Mouse (Mus musculus): ENCODE measurements around the gene Rab42. TPM values are rescaled to one million over a fixed set of nuclear protein-coding genes. Genes with fewer than 3 reads are reported as not detected.
"Not testable (repeated sequence)": the region's sequence is repeated elsewhere in the genome, so short reads cannot be mapped to it uniquely, and the experiment has no call there.

The Rab42 gene
- polyA plus RNA-seq, 1 experiment = 2.0 TPM

GRCm38 (mm10) chr4:132306004-132306403 lies 2.8 kb upstream of the Rab42 start:
- no peak for DNase-seq
- 63% methylated on average over 6 of the region's 6 CpGs for WGBS
- Histone ChIP-seq H3K4me1 (ENCODE audit: control insufficient read depth, insufficient read depth, low read length) (peaks cover 2% of the 10 kb centered on the region; the same call in 1 of the 2 replicates), H3K4me3 (replicated peaks; ENCODE audit: extremely low read depth, low read depth, low read length) (no peak overlapping the region)
- TF ChIP-seq POLR2A (IDR thresholded peaks at IDR 0.05; ENCODE audit: borderline replicate concordance, extremely low read depth, low read depth, low read length) = no peak
- TF ChIP-seq CTCF (IDR thresholded peaks at IDR 0.05; ENCODE audit: insufficient read depth, low read length) = no peak

- TF ChIP-seq CTCF (IDR thresholded peaks at IDR 0.05; ENCODE audit: insufficient read depth, low read length) = no peak
- no peak for TF ChIP-seq POLR2A (IDR thresholded peaks at IDR 0.05; ENCODE audit: borderline replicate concordance, extremely low read depth, low read depth, low read length)
- 73% methylated on average over 8 of the region's 8 CpGs for WGBS
- DNase-seq = no peak
- H3K4me3 ChIP-seq (replicated peaks; ENCODE audit: extremely low read depth, low read depth, low read length) = no peak overlapping the region
- peaks cover 2% of the 10 kb centered on the region; the same call in 1 of the 2 replicates for H3K4me1 ChIP-seq (ENCODE audit: control insufficient read depth, insufficient read depth, low read length)
These were observed 2.1 kb upstream of the Rab42 start for GRCm38 (mm10) chr4:132305276-132305675.

GRCm38 (mm10) chr4:132303484-132303883 lies 299 bp upstream of the Rab42 start:
- H3K4me1 ChIP-seq (ENCODE audit: control insufficient read depth, insufficient read depth, low read length); H3K4me3 ChIP-seq (replicated peaks; ENCODE audit: extremely low read depth, low read depth, low read length); DNase-seq: not testable (repeated sequence)
- 44% methylated on average over 6 of the region's 6 CpGs for WGBS

- WGBS = 62% methylated on average over 16 of the region's 16 CpGs
- TF ChIP-seq CTCF (IDR thresholded peaks at IDR 0.05; ENCODE audit: insufficient read depth, low read length) = no peak
- no peak for TF ChIP-seq POLR2A (IDR thresholded peaks at IDR 0.05; ENCODE audit: borderline replicate concordance, extremely low read depth, low read depth, low read length)
These were observed 933 bp downstream of the Rab42 start for GRCm38 (mm10) chr4:132301965-132302938.

GRCm38 (mm10) chr4:132301486-132301885 lies 1.7 kb downstream of the Rab42 start:
- no peak for DNase-seq
- WGBS = 74% methylated on average over 6 of the region's 6 CpGs
- Histone ChIP-seq H3K4me3 (replicated peaks; ENCODE audit: extremely low read depth, low read depth, low read length) (no peak overlapping the region), H3K4me1 (ENCODE audit: control insufficient read depth, insufficient read depth, low read length) (no peaks in the 10 kb centered on the region)
- no peak for TF ChIP-seq POLR2A (IDR thresholded peaks at IDR 0.05; ENCODE audit: borderline replicate concordance, extremely low read depth, low read depth, low read length)
- TF ChIP-seq CTCF (IDR thresholded peaks at IDR 0.05; ENCODE audit: insufficient read depth, low read length) = no peak

More at GRCm38 (mm10) chr4:132301965-132302938, 933 bp downstream of the Rab42 start:
- no peaks in the 10 kb centered on the region for H3K4me1 ChIP-seq (ENCODE audit: control insufficient read depth, insufficient read depth, low read length)
- no peak for DNase-seq
- H3K4me3 ChIP-seq (replicated peaks; ENCODE audit: extremely low read depth, low read depth, low read length) = no peak overlapping the region

- no peak for TF ChIP-seq CTCF (IDR thresholded peaks at IDR 0.05; ENCODE audit: insufficient read depth, low read length)
- H3K4me3 ChIP-seq (replicated peaks; ENCODE audit: extremely low read depth, low read depth, low read length) = no peak overlapping the region
- no peaks in the 10 kb centered on the region for H3K4me1 ChIP-seq (ENCODE audit: control insufficient read depth, insufficient read depth, low read length)
- 86% methylated on average over 1 of the region's 1 CpGs for WGBS
- DNase-seq = no peak
These were observed 3.3 kb downstream of the Rab42 start for GRCm38 (mm10) chr4:132299849-132300248.

GRCm38 (mm10) chr4:132295696-132296390 lies 7.3 kb downstream of the Rab42 start:
- WGBS = 51% methylated on average over 8 of the region's 8 CpGs
- no peak for DNase-seq
- TF ChIP-seq CTCF (IDR thresholded peaks at IDR 0.05; ENCODE audit: insufficient read depth, low read length) (peak; percentile 34; the same call in 1 of the 2 replicates), POLR2A (IDR thresholded peaks at IDR 0.05; ENCODE audit: borderline replicate concordance, extremely low read depth, low read depth, low read length) (no peak)
- H3K4me3 ChIP-seq (replicated peaks; ENCODE audit: extremely low read depth, low read depth, low read length) = no peak overlapping the region
- no peaks in the 10 kb centered on the region for H3K4me1 ChIP-seq (ENCODE audit: control insufficient read depth, insufficient read depth, low read length)

GRCm38 (mm10) chr4:132293682-132294240 lies 9.4 kb downstream of the Rab42 start:
- TF ChIP-seq POLR2A (IDR thresholded peaks at IDR 0.05; ENCODE audit: borderline replicate concordance, extremely low read depth, low read depth, low read length) = no peak
- TF ChIP-seq CTCF (IDR thresholded peaks at IDR 0.05; ENCODE audit: insufficient read depth, low read length) = no peak
- Histone ChIP-seq H3K4me3 (replicated peaks; ENCODE audit: extremely low read depth, low read depth, low read length) (no peak overlapping the region), H3K4me1 (ENCODE audit: control insufficient read depth, insufficient read depth, low read length) (no peaks in the 10 kb centered on the region)
- DNase-seq = no peak
- WGBS = 65% methylated on average over 7 of the region's 7 CpGs

- DNase-seq = no peak
- 45% methylated on average over 4 of the region's 4 CpGs for WGBS
These were observed 10.2 kb downstream of the Rab42 start for GRCm38 (mm10) chr4:132292988-132293387.

More at GRCm38 (mm10) chr4:132292988-132293387, 10.2 kb downstream of the Rab42 start:
- Histone ChIP-seq H3K4me3 (replicated peaks; ENCODE audit: extremely low read depth, low read depth, low read length) (no peak overlapping the region), H3K4me1 (ENCODE audit: control insufficient read depth, insufficient read depth, low read length) (no peaks in the 10 kb centered on the region)
- TF ChIP-seq POLR2A (IDR thresholded peaks at IDR 0.05; ENCODE audit: borderline replicate concordance, extremely low read depth, low read depth, low read length) = no peak
- TF ChIP-seq CTCF (IDR thresholded peaks at IDR 0.05; ENCODE audit: insufficient read depth, low read length) = peak; percentile 68
